Mouse (Mus musculus) liver, embryonic 16.5 days (tissue): Measurements from ENCODE around the gene Yes1. TPM values are rescaled to one million over a fixed set of nuclear protein-coding genes. Genes with fewer than 3 reads are reported as not detected.

ENCODE experiments used
- ATAC-seq: fragments of 200-750 bp; cut with Nextera tagmentation; 2 replicates; pipeline ENCODE4 v1.8.0; 2017; ENCODE audit warnings: low read depth, mild to moderate bottlenecking, moderate number of reproducible peaks, moderate library complexity
- H3K27ac ChIP-seq: fragments of 300-500 bp; sonication (generic); 2 replicates; pipeline ENCODE4 v1.5.1; 2014; ENCODE audit warnings: mild to moderate bottlenecking, low read length
- H3K27me3 ChIP-seq: fragments of 300-500 bp; sonication (generic); 2 replicates; pipeline ENCODE4 v1.6.1; 2014; ENCODE audit warnings: low read depth, low read length, mixed read lengths; ENCODE audit not compliant: control insufficient read depth, insufficient read depth
- H3K36me3 ChIP-seq: fragments of 300-500 bp; sonication (generic); 2 replicates; pipeline ENCODE4 v1.6.1; 2014; ENCODE audit warnings: mild to moderate bottlenecking; ENCODE audit not compliant: control insufficient read depth, insufficient read depth
- H3K4me1 ChIP-seq: fragments of 300-500 bp; sonication (generic); 2 replicates; pipeline ENCODE4 v1.6.1; 2014; ENCODE audit warnings: low read depth, low read length, mixed read lengths; ENCODE audit not compliant: control insufficient read depth
- H3K4me2 ChIP-seq: fragments of 300-500 bp; sonication (generic); 2 replicates; pipeline ENCODE4 v1.6.1; 2014; ENCODE audit warnings: low read depth, low read length, mixed read lengths
- H3K4me3 ChIP-seq: fragments of 300-500 bp; sonication (generic); 2 replicates; pipeline ENCODE4 v1.5.1; 2014; ENCODE audit warnings: low read depth, mild to moderate bottlenecking, low read length
- H3K9ac ChIP-seq: fragments of 300-500 bp; sonication (generic); 2 replicates; pipeline ENCODE4 v1.6.1; 2014; ENCODE audit warnings: low read depth, low read length
- H3K9me3 ChIP-seq: fragments of 300-500 bp; sonication (generic); replicated peaks from 2 replicates; pipeline ENCODE4 v1.6.1; 2016; ENCODE audit warnings: low read length; ENCODE audit not compliant: control insufficient read depth
- WGBS: fragments of 180-500 bp; shearing (Covaris S2); extraction: QIAGEN DNeasy Blood & Tissue Kit; methylation state at CpG from one replicate; pipeline ENCODE4 v1.1.7; 2014; ENCODE audit not compliant: insufficient replicate concordance; 5-methylcytosine and 5-hydroxymethylcytosine counted together
- polyA plus RNA-seq: library from polyadenylated mRNA; unstranded; fragments of >200 nt; fragmentation: Nextera tagmentation; extraction: Ambion mirVana; gene quantifications from 2 replicates; pipeline ENCODE4 v1.2.1, GENCODE M21; 2015

The Yes1 gene
- 5.7 and 5.8 TPM in 2 replicates for polyA plus RNA-seq

DNA sequence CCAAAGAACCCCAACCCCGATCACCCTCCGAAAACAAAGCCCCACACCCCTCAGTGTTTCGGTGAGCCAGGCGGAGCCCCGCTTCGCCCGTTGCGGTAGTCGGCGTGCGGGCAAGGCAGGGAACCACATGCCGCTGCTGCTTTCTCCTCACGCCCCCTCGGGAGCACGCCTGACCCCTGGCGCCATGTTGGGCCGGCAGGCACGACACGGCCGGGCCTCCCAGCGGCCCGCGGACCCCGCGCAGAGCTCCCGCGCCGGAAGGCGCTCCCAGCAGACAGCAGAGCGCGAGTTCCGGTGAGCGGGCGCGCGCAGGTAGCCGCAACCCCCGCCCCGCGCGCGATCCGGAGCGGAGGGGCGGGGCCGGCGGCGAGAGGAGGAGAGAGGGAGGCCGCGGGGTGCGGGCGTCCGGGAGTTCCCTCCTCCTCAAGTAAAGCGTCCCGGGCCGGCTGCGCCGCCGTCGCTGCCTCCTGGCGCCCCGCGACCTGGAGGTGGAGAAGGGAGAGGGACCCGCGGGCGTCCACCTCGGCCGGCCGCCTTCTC lies at the start of gene Yes1:
Yes1 (plus strand) TSS at position 371 of the 540 bp plus-strand sequence.
- ATAC-seq: peak; percentile 94

DNA sequence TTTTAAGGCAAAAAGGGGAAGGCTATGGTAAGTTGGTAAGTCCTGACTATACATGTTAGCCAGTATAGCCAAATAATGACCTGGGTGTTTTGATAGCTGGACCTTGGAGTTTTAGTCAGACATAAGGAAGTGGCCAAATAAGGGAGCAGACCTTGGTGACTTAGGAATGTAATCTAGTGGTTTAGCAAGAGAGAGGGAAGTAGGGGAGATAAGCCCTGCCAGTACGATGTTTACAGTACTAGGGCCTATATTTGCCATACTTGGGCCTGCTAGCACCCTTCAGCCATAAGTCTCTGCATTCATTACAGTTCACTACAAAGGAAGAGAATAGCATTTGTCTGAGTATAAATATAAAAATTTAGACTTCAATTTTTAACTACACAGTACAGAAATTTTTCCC lies 46.3 kb upstream of the Yes1 start:
- no peak overlapping the region for H3K4me2 ChIP-seq
- no peak for ATAC-seq
- WGBS: 13% methylated on average over 1 of the region's 1 CpGs

More for the DNA sequence above, at the start of gene Yes1:
- Histone ChIP-seq H3K4me1 (no peaks in the 10 kb centered on the region; the same call in 1 of the 2 replicates), H3K27me3 (peaks cover 25% of the 10 kb centered on the region), H3K27ac (peak within 1 kb of the TSS; percentile 77), H3K4me3 (peak within 1 kb of the TSS; percentile 72), H3K36me3 (no peaks in the 10 kb centered on the region), H3K9ac (peak within 1 kb of the TSS; percentile 68), H3K9me3 (no peaks in the 10 kb centered on the region), H3K4me2 (peak within 1 kb of the TSS; percentile 73)
- under 1% methylated on average over 58 of the region's 69 CpGs for WGBS

DNA sequence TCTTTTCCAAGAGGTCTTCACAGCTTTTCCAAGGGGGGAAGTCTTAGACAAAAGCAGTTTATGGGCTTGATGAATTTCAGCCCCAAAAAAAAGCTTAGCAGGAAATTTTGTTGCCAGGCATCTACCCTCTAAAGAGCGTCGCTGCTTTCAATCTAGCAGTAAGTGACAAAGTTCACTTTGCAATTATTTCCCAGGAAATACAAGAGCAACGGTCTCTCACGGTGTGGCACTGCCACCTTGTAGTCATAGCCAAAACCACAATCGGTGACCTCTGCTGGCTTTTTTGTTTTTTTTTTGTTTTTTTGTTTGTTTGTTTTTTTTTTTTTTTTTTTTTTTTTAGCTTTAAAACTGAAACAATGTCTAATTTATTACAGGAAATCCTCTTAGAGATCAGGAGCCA lies 39.2 kb upstream of the Yes1 start:
- no peaks in the 10 kb centered on the region for H3K36me3 ChIP-seq
- ATAC-seq: no peak
- no peak overlapping the region for H3K4me3 ChIP-seq
- no peak overlapping the region for H3K4me2 ChIP-seq
- H3K27me3 ChIP-seq: no peaks in the 10 kb centered on the region
- WGBS: 28% methylated on average over 5 of the region's 5 CpGs
- no peaks in the 10 kb centered on the region for H3K4me1 ChIP-seq
- H3K27ac ChIP-seq: no peak overlapping the region
- no peaks in the 10 kb centered on the region for H3K9me3 ChIP-seq
- no peak overlapping the region for H3K9ac ChIP-seq

More for the DNA sequence above, 46.3 kb upstream of the Yes1 start:
- Histone ChIP-seq H3K9me3 (no peaks in the 10 kb centered on the region), H3K4me1 (no peaks in the 10 kb centered on the region), H3K4me3 (no peak overlapping the region), H3K27me3 (no peaks in the 10 kb centered on the region), H3K36me3 (no peaks in the 10 kb centered on the region), H3K9ac (no peak overlapping the region), H3K27ac (no peak overlapping the region)

DNA sequence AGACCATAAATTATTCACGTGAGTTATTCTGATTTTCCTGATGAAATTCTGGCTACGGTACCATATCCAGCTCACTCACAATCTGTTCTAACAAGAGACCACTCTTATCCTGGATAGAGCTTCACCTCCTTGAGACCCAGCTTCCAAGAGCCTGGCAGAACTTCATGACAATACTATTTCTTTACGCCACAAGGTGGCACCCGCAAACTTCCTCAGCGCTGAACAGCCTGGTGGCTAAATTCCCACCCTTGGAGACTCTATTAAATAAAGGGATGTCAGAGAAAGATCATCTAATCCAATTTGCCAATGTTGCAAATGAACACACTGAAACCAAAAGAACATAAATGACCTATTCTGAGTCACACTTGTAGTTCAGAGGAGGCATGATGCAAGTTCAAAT lies 22.8 kb upstream of the Yes1 start:
- no peaks in the 10 kb centered on the region for H3K9me3 ChIP-seq
- H3K27me3 ChIP-seq: no peaks in the 10 kb centered on the region
- H3K27ac ChIP-seq: no peak overlapping the region
- H3K4me2 ChIP-seq: no peak overlapping the region
- H3K4me3 ChIP-seq: no peak overlapping the region
- H3K4me1 ChIP-seq: no peaks in the 10 kb centered on the region
- no peak overlapping the region for H3K9ac ChIP-seq
- ATAC-seq: no peak
- WGBS: 12% methylated on average over 5 of the region's 5 CpGs
- no peaks in the 10 kb centered on the region for H3K36me3 ChIP-seq

DNA sequence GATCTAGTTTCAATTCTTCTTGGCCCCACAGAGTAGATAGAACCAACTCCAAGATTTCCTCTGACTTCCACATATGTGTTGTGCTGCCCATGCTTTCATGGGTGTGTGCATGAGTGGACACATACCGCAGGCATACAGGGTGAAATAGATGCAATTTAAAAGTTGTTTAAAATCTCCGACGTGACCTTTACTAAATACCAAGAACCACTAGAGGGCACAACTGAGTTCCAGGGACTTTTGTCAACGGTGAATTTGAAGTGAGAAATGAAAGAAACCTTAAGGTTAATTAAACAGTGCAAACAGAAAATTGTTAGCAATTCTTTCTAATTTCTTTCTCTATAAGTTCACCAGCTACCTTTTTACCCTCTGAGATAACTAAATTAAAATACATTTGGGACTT lies 17.2 kb upstream of the Yes1 start:
- Histone ChIP-seq H3K27ac (no peak overlapping the region), H3K9ac (no peak overlapping the region), H3K4me1 (no peaks in the 10 kb centered on the region), H3K27me3 (no peaks in the 10 kb centered on the region), H3K9me3 (no peaks in the 10 kb centered on the region), H3K4me3 (no peak overlapping the region), H3K4me2 (no peak overlapping the region), H3K36me3 (no peaks in the 10 kb centered on the region)
- WGBS: 13% methylated on average over 4 of the region's 4 CpGs
- no peak for ATAC-seq

DNA sequence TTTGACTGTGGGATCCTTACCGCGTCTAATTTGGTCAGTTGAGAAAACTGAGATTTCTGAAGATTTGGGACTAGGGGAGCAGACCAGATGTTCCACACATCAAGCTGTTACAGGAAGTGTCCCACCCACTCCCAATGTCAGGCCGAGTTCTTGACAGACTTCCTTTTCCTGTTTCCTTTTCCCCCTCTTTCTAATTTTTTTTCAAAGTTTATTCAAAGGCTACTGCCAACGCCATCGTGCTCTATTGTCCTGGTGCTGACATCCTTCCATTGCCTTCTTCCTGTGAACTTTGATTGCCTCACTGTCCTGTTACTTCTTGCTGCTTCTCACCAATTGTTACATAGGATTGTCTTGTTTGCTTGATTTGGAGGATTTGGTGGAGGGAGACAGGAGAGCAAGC lies 16.6 kb upstream of the Yes1 start:
- no peaks in the 10 kb centered on the region for H3K4me1 ChIP-seq
- no peak overlapping the region for H3K4me3 ChIP-seq
- WGBS: 14% methylated on average over 5 of the region's 5 CpGs
- no peaks in the 10 kb centered on the region for H3K36me3 ChIP-seq
- H3K27ac ChIP-seq: no peak overlapping the region
- H3K4me2 ChIP-seq: no peak overlapping the region
- no peaks in the 10 kb centered on the region for H3K9me3 ChIP-seq
- H3K9ac ChIP-seq: no peak overlapping the region
- H3K27me3 ChIP-seq: no peaks in the 10 kb centered on the region
- ATAC-seq: no peak

DNA sequence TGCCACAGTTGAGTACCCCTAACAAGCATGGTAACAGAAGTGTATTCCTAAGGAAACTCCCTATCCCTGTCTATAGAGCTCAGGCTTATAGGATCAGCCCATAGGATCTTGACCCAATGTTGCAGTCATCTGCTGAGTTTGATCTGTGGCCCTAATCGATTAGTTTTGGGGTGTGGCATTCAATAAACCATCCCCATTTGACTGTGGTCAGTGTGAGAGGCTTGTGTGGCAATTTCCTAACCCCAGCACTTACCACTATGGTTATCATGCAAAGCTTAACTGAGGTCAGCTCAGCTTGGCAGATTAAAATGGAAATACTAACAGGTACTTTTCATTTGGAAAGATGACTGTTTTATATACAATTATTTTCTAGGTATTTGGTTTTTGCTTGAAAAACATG lies 5.1 kb upstream of the Yes1 start:
- no peak for ATAC-seq
- Histone ChIP-seq H3K27ac (no peak overlapping the region), H3K4me3 (no peak overlapping the region), H3K4me2 (no peak overlapping the region), H3K9me3 (no peaks in the 10 kb centered on the region), H3K27me3 (peaks cover 15% of the 10 kb centered on the region), H3K4me1 (no peaks in the 10 kb centered on the region; the same call in 1 of the 2 replicates), H3K9ac (no peak overlapping the region), H3K36me3 (no peaks in the 10 kb centered on the region)
- WGBS: 41% methylated on average over 1 of the region's 1 CpGs

DNA sequence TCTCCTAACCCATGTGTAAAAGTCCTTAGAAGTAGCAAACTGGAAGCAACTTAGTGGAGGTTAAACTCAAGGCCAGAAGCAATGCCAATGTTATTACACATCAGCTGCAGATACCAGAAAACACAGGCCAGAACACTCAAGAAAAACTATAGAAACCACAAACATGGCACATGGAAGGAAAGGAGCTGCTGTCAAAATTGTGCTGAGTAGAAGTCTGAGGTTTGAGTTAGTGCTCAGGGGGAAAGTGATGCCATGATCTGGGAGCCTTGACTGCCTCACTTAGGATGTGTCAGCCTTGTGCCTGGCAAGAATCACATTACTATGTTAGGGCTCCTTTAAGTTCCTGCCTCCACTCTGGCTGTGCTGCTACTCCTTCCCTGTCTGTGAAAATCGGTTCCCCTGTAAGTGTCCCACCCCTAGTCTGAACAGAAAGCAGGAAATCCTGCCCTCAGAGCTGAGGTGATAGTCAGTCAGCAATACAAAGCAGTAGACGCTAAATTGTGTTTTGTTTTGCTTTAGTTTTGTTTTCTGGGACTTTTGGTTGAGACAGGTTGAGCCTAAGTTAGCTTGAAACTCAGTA lies 3.1 kb upstream of the Yes1 start:
- H3K9me3 ChIP-seq: no peaks in the 10 kb centered on the region
- no peak overlapping the region for H3K4me3 ChIP-seq
- H3K9ac ChIP-seq: no peak overlapping the region
- peaks cover 25% of the 10 kb centered on the region for H3K27me3 ChIP-seq
- H3K4me1 ChIP-seq: no peaks in the 10 kb centered on the region; the same call in 1 of the 2 replicates
- H3K27ac ChIP-seq: no peak overlapping the region
- 8% methylated on average over 2 of the region's 2 CpGs for WGBS
- H3K36me3 ChIP-seq: no peaks in the 10 kb centered on the region
- ATAC-seq: no peak
- H3K4me2 ChIP-seq: no peak overlapping the region

DNA sequence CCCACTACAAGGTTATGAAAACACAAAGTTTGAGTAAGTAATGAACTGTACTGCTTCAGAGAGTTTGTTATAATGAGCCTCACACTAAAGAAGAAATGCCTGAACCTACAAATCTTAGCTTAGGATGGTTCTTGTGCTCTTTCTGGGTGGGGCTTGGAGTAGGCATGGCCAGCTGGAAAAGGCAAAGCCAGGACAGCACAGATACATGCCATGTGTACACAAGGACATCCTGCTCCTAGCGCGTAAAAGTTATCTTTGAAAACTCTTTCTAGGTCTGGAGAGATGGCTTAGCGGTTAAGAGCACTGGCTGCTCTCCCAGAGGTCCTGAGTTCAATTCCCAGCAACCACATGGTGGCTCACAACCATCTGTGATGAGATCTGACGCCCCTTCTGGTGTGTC lies 2.5 kb upstream of the Yes1 start:
- Histone ChIP-seq H3K4me2 (no peak overlapping the region), H3K9ac (no peak overlapping the region), H3K36me3 (no peaks in the 10 kb centered on the region), H3K27me3 (peaks cover 25% of the 10 kb centered on the region), H3K4me3 (no peak overlapping the region), H3K4me1 (no peaks in the 10 kb centered on the region; the same call in 1 of the 2 replicates), H3K9me3 (no peaks in the 10 kb centered on the region), H3K27ac (no peak overlapping the region)
- 58% methylated on average over 4 of the region's 4 CpGs for WGBS
- ATAC-seq: no peak
